Mouse (Mus musculus): Measurements from ENCODE around the gene Slc24a5. TPM values are rescaled to one million over a fixed set of nuclear protein-coding genes. Genes with fewer than 3 reads are reported as not detected.
"Not testable (repeated sequence)": the region's sequence is repeated elsewhere in the genome, so short reads cannot be mapped to it uniquely, and the experiment has no call there.

The Slc24a5 gene
- polyA plus RNA-seq, 1 experiment from 2014 or later = 6.9 TPM

DNA sequence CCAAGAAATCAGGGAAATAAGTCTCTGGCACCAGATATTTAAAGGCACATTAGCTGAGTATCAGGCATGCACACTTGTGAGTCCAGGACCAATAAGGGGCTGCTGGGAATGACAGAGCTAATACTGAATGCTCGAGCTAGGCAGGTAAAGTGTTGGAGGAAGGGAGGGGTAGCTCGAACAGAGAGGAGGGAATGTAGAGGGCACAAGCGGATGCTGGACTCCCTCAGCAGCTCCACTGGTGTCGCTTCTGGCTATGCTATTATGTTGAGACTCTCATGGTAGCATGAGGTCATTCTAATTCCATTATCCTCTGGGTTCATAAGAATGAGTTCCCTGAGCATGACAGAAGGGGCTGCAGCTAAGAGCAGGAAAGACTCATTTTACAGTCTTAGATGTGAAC, 5.0 kb upstream of the Slc24a5 start:
- no peaks in the 10 kb centered on the region for H3K4me1 ChIP-seq (replicated peaks)
- H3K27ac ChIP-seq (replicated peaks) = no peak overlapping the region
- H3K9ac ChIP-seq = no peak overlapping the region
- H3K4me2 ChIP-seq = no peak overlapping the region
- no peaks in the 10 kb centered on the region for H3K27me3 ChIP-seq
- H3K9me3 ChIP-seq = no peaks in the 10 kb centered on the region
- 58% methylated on average over 4 of the region's 4 CpGs for WGBS
- no peak for ATAC-seq (ENCODE audit: low read depth)
- H3K36me3 ChIP-seq = no peaks in the 10 kb centered on the region
- no peak overlapping the region for H3K4me3 ChIP-seq

GRCm38 (mm10) chr2:125067373-125067772, 551 bp upstream of the Slc24a5 start:
- H3K9me3 ChIP-seq = no peaks in the 10 kb centered on the region
- no peak overlapping the region for H3K4me3 ChIP-seq
- no peaks in the 10 kb centered on the region for H3K27me3 ChIP-seq
- H3K36me3 ChIP-seq = no peaks in the 10 kb centered on the region; the same call in 1 of the 2 replicates
- no peaks in the 10 kb centered on the region for H3K4me1 ChIP-seq (replicated peaks)
- ATAC-seq (ENCODE audit: low read depth) = no peak
- 88% methylated on average over 7 of the region's 7 CpGs for WGBS
- no peak overlapping the region for H3K4me2 ChIP-seq
- H3K27ac ChIP-seq (replicated peaks) = no peak overlapping the region
- H3K9ac ChIP-seq = no peak overlapping the region

DNA sequence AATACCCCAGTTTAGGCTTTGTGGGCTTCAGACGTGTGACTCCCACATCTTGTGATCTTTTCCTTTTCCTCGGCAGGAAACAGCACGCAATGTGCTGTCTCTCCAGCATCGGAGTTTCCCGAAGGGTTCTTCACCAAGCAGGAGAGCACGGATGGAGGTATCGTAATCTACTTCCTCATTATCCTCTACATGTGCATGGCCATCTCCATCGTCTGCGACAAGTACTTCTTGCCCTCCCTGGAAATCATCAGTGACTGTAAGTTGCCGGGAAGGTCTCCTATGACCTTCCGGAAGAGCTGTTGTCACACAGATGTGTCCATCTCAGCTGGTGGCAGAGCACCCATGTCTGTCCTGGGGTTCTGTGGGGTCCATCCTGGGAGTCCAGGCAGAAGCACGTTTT, 772 bp downstream of the Slc24a5 start:
- no peaks in the 10 kb centered on the region for H3K4me1 ChIP-seq (replicated peaks)
- WGBS = 88% methylated on average over 12 of the region's 12 CpGs
- no peaks in the 10 kb centered on the region for H3K9me3 ChIP-seq
- H3K4me3 ChIP-seq = no peak overlapping the region
- H3K9ac ChIP-seq = no peak overlapping the region
- no peak overlapping the region for H3K27ac ChIP-seq (replicated peaks)
- no peaks in the 10 kb centered on the region; the same call in 1 of the 2 replicates for H3K36me3 ChIP-seq
- ATAC-seq (ENCODE audit: low read depth) = no peak
- no peaks in the 10 kb centered on the region for H3K27me3 ChIP-seq
- no peak overlapping the region for H3K4me2 ChIP-seq

GRCm38 (mm10) chr2:125073056-125073780, 5.3 kb downstream of the Slc24a5 start:
- ATAC-seq (ENCODE audit: low read depth) = no peak
- no peak overlapping the region for H3K4me2 ChIP-seq
- no peak overlapping the region for H3K4me3 ChIP-seq
- no peaks in the 10 kb centered on the region for H3K9me3 ChIP-seq
- H3K4me1 ChIP-seq (replicated peaks) = no peaks in the 10 kb centered on the region
- 85% methylated on average over 3 of the region's 3 CpGs for WGBS
- no peak overlapping the region for H3K9ac ChIP-seq
- H3K27me3 ChIP-seq = no peaks in the 10 kb centered on the region
- H3K36me3 ChIP-seq = peaks cover 6% of the 10 kb centered on the region; the same call in 1 of the 2 replicates
- no peak overlapping the region for H3K27ac ChIP-seq (replicated peaks)

- Histone ChIP-seq H3K9ac (no peak overlapping the region), H3K4me3 (no peak overlapping the region), H3K4me2 (no peak overlapping the region), H3K9me3 (no peaks in the 10 kb centered on the region), H3K27ac (replicated peaks) (no peak overlapping the region), H3K36me3 (peaks cover 57% of the 10 kb centered on the region), H3K27me3 (no peaks in the 10 kb centered on the region), H3K4me1 (replicated peaks) (peaks cover 6% of the 10 kb centered on the region)
- WGBS = 4% methylated on average over 1 of the region's 1 CpGs
- ATAC-seq (ENCODE audit: low read depth) = no peak
Observed at GRCm38 (mm10) chr2:125083879-125084278, 16.0 kb downstream of the Slc24a5 start.

- Histone ChIP-seq H3K36me3 (peaks cover 57% of the 10 kb centered on the region), H3K4me2 (no peak overlapping the region)
Observed at GRCm38 (mm10) chr2:125088757-125089156, 20.8 kb downstream of the Slc24a5 start.

DNA sequence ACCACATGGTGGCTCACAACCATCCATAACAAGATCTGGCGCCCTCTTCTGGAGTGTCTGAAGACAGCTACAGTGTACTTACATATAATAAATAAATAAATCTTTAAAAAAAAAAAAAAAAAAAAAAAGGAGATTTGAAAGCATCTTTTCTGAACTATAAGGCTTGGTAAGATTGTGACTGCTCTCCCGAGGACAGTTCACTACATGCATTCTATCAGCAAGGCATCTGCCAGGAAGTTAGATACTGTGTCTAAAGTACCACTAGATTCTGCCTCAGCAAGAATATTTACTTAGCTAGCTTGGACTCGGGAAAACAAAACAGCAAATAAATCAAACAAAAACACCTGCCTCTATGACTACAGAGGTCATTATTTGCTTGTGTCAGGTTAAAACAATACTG, 24.2 kb downstream of the Slc24a5 start:
- H3K36me3 ChIP-seq = peaks cover 58% of the 10 kb centered on the region
- not testable (repeated sequence) for H3K4me1 ChIP-seq (replicated peaks); H3K4me2 ChIP-seq; H3K9me3 ChIP-seq; H3K9ac ChIP-seq; H3K27ac ChIP-seq (replicated peaks); H3K4me3 ChIP-seq; H3K27me3 ChIP-seq; ATAC-seq (ENCODE audit: low read depth)
- 78% methylated on average over 3 of the region's 3 CpGs for WGBS

More at GRCm38 (mm10) chr2:125088757-125089156, 20.8 kb downstream of the Slc24a5 start:
- Histone ChIP-seq H3K4me1 (replicated peaks) (peaks cover 6% of the 10 kb centered on the region), H3K27ac (replicated peaks) (no peak overlapping the region), H3K9me3 (no peaks in the 10 kb centered on the region), H3K4me3 (no peak overlapping the region), H3K27me3 (no peaks in the 10 kb centered on the region), H3K9ac (no peak overlapping the region)
- ATAC-seq (ENCODE audit: low read depth) = no peak
- 91% methylated on average over 7 of the region's 7 CpGs for WGBS

GRCm38 (mm10) chr2:125104491-125104890, 36.6 kb downstream of the Slc24a5 start:
- H3K9ac ChIP-seq; ATAC-seq (ENCODE audit: low read depth); H3K9me3 ChIP-seq; H3K27me3 ChIP-seq; H3K4me3 ChIP-seq; H3K4me1 ChIP-seq (replicated peaks); H3K27ac ChIP-seq (replicated peaks); H3K4me2 ChIP-seq: not testable (repeated sequence)
- peaks cover 53% of the 10 kb centered on the region for H3K36me3 ChIP-seq
- 96% methylated on average over 13 of the region's 13 CpGs for WGBS

GRCm38 (mm10) chr2:125106536-125106935, 38.6 kb downstream of the Slc24a5 start:
- not testable (repeated sequence) for H3K9ac ChIP-seq; ATAC-seq (ENCODE audit: low read depth); H3K4me1 ChIP-seq (replicated peaks); H3K27ac ChIP-seq (replicated peaks); H3K4me2 ChIP-seq; H3K9me3 ChIP-seq; H3K27me3 ChIP-seq; H3K4me3 ChIP-seq
- peaks cover 49% of the 10 kb centered on the region for H3K36me3 ChIP-seq
- 88% methylated on average over 4 of the region's 4 CpGs for WGBS

GRCm38 (mm10) chr2:125119381-125120110, 51.6 kb downstream of the Slc24a5 start:
- H3K9ac ChIP-seq = no peak overlapping the region
- peaks cover 33% of the 10 kb centered on the region for H3K4me1 ChIP-seq (replicated peaks)
- no peak overlapping the region; the same call in 1 of the 2 replicates for H3K4me2 ChIP-seq
- no peak overlapping the region for H3K27ac ChIP-seq (replicated peaks)
- H3K36me3 ChIP-seq = peaks cover 15% of the 10 kb centered on the region; the same call in 1 of the 2 replicates
- H3K27me3 ChIP-seq = no peaks in the 10 kb centered on the region
- no peaks in the 10 kb centered on the region for H3K9me3 ChIP-seq
- no peak for ATAC-seq (ENCODE audit: low read depth)
- H3K4me3 ChIP-seq = no peak overlapping the region
- WGBS = 73% methylated on average over 6 of the region's 6 CpGs

- 3% methylated on average over 4 of the region's 4 CpGs for WGBS
- Histone ChIP-seq H3K9me3 (no peaks in the 10 kb centered on the region), H3K36me3 (no peaks in the 10 kb centered on the region), H3K4me3 (peak overlapping the region; percentile 77), H3K9ac (peak overlapping the region; percentile 99), H3K4me2 (peak overlapping the region; percentile 74), H3K27ac (replicated peaks) (peak overlapping the region; percentile 97), H3K27me3 (no peaks in the 10 kb centered on the region), H3K4me1 (replicated peaks) (peaks cover 33% of the 10 kb centered on the region)
- ATAC-seq (ENCODE audit: low read depth) = peak; percentile 40
Observed at GRCm38 (mm10) chr2:125122288-125122623, 54.3 kb downstream of the Slc24a5 start.

DNA sequence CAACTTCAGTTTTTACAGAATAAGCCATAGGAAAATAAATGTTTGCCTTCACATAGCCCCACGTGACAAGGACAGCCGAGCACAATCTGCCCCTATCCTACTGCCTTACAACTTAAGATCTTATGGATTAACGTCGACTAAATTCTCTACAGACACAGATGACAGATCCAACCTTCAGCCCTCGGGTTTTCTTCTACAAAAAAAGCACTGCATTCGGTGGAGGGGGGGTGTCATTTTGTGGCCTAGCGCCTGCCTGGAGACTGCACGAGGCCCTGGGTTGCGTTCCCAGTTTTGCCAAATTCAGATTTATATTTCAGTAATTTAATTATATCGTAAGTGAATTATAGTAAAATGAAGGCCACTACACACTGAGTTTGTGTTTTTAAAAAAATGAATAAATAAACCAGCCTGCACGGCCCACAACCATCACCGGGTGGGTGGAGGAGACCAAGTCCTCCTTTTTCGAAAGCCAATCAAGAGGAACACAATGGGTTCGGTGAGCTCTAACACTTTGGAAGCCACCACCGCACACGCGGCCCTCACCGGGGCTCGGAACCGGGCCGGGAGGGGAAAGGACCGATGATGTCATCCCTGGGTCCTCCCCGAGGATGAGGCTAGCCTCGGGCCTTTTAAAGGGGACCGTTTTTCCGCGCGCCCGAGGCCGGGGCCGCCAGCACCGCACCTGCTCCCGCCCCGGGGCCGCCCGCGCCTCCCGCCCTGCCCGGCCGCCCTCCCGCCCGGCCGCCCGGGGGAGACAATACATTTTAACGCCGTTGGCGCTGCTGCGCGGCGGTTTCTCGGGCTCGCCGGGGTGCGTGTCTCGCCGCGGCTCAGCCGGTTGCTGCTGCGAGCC, 54.9 kb downstream of the Slc24a5 start:
- WGBS = under 1% methylated on average over 54 of the region's 59 CpGs
- ATAC-seq (ENCODE audit: low read depth) = peak; percentile 78
- H3K9ac ChIP-seq = peak overlapping the region; percentile 99
- H3K36me3 ChIP-seq = no peaks in the 10 kb centered on the region
- H3K27ac ChIP-seq (replicated peaks) = peak overlapping the region; percentile 97
- no peaks in the 10 kb centered on the region for H3K27me3 ChIP-seq
- peaks cover 33% of the 10 kb centered on the region for H3K4me1 ChIP-seq (replicated peaks)
- H3K9me3 ChIP-seq = no peaks in the 10 kb centered on the region
- peak overlapping the region; percentile 74 for H3K4me2 ChIP-seq
- peak overlapping the region; percentile 77 for H3K4me3 ChIP-seq

Data from neural tube, embryonic 13.5 days (tissue).